Mouse (Mus musculus): ENCODE data around the gene Sdk1. TPM values are rescaled to one million over a fixed set of nuclear protein-coding genes. Genes with fewer than 3 reads are reported as not detected.

Gene Sdk1
- polyA plus RNA-seq, 1 experiment from 2014 or later, result 0.71 TPM

Other genes starting within 250 kb of the Sdk1 start
- not detected in 2 replicates for gene Card11, start 240.9 kb upstream of the Sdk1 start, polyA plus RNA-seq (2015; fragmentation: Nextera tagmentation; extraction: Ambion mirVana)